Mouse (Mus musculus): Measurements from ENCODE around the gene Dock3.

The Dock3 gene

GRCm38 (mm10) chr9:106886828-106887702, 344.6 kb downstream of the Dock3 start, which contains the start of gene Rbm15b:
TSS of gene Rbm15b (minus strand) at chr9:106887428.
- peak; percentile 99 for DNase-seq

DNA sequence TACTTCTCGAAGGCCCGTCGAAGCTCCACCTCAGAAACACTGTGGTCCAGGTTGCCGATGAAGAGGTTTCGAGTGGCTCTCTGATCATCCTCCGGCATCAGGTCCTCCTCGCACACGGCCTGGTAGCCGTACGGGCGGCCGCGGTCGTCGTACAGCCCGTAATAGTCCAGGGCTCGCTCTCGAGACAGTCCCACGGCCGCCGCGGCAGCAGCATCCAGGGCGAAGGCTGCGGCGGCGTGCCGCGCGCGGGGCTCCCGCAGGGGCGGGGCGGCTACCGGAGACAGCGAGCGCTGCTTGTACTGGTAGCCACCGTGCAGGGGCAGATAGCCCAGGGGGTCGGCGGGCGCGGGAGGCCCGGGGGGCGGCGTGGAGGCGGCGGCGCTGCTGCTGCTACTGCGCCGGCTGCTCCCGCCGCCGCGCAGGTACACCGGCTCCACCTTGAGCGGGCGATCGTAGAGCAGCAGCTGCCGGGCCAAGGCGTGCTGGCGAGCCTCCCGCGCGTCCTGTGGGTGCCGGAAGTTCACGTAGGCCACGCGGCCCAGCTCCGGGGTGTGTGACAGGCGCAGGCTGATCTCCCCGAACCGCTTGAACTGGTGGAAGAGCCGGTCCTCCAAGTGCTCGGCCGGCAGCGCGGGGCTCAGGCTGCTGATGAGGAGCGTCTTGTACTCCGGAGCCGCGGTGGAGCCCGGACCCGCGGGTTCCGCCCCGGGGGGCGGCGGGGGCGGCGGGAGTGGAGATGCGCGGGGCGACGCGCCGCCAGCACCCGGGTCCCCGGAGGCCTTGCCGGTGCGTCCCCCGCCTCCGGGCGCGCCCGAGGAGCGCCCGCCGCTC, 345.6 kb downstream of the Dock3 start:
- peak; percentile 63 for DNase-seq

GRCm38 (mm10) chr9:106884996-106885900, 346.5 kb downstream of the Dock3 start:
- DNase-seq, result no peak

DNA sequence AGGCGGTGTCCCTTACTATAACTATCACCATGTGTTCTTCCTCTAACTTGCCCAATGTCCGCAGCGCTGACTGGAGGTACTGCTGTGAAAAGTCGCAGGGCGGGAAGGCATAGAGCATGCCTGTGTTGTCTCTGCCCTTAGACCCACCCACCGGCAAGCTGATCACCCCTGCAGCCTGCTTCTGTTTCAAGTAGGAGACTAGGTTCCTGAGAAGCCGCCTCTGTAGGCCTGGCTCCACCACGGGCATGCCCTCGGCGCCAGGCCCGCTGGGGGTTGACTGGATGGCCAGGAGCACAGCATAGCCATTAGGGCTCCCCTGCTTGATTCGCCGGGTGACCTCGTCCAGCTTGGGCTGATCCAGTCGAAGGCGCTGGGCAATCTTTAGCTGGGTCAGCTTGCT, 347.4 kb downstream of the Dock3 start:
- peak; percentile 29 for DNase-seq

GRCm38 (mm10) chr9:106883085-106883484, 348.6 kb downstream of the Dock3 start:
- no peak for DNase-seq

- no peak for DNase-seq
Observed at GRCm38 (mm10) chr9:106882176-106882575, 349.5 kb downstream of the Dock3 start.

- DNase-seq, result no peak
Observed at GRCm38 (mm10) chr9:106881071-106881755, 350.5 kb downstream of the Dock3 start.

DNA sequence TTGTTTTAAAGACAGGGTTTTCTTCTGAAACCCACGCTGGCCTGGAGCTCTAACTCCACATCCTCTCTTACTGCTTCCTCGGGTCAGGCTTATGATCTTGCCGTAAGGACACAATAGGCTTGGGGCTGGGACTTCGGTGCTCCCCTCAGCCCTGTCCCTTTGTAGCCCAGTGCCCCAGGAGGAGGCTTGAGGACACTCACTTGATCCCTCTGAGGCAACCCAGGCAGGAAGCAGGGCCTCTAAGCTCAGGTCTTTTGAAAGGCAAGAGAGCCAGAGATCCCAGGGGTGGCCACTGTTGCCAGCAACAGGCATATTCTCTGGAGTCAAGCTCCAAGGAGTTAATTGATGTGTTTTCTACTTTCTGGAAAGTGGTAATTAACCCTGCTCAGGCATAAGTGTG, 352.2 kb downstream of the Dock3 start:
- DNase-seq, result no peak

- no peak for DNase-seq
Observed at GRCm38 (mm10) chr9:106876666-106877065, 355.0 kb downstream of the Dock3 start.

DNA sequence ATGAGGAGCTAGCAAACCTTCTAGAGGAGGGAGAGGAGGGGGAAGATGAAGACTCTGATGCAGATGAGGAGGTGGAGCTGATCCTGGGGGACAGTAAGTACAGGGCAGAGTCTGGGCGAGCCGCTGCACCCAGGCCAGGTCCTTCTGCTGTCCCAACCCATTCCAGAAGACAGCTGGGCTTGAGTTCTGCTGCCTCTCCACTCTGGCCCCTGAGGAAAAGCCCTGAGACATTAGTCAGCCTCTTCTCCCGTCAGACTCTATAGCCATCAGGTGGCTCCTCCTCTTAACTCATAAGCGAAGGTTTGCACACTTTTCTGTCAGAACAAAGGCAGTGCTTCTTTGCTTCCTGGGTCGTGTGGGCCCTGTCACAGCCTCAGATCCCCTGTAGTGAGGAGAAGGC, 357.5 kb downstream of the Dock3 start:
- no peak for DNase-seq

DNA sequence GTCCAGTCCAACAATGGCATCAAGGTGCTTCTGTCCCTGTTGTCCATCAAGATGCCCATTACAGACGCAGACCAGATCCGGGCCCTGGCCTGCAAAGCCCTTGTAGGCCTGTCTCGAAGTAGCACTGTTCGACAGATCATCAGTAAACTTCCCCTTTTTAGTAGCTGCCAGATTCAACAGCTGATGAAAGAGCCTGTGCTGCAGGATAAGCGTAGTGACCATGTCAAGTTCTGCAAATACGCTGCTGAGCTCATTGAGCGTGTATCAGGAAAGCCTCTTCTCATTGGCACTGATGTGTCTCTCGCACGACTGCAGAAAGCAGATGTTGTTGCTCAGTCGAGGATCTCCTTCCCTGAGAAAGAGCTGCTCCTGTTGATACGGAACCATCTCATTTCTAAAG, 373.7 kb downstream of the Dock3 start:
- DNase-seq, result no peak

DNA sequence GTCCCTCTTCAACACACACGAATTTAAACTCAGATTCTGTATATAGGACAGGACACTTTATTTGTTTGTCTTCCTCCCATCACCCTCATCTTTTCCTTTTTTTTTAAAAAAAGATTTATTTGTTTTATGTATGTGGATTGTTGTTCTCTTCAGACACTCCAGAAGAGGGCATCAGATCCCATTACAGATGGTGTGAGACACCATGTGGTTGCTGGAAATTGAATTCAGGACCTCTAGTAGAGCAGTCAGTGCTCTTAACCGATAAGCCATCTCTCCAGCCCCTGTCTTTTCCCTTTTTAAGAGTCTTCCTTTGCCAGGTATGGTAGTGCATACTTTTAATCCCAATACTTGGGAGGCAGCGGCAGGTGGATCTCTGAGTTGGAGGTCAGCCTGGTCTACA, 375.0 kb downstream of the Dock3 start:
- no peak for DNase-seq
